Mouse (Mus musculus) liver, embryonic 11.5 days (tissue): ENCODE measurements around the gene Rnf39. TPM values are rescaled to one million over a fixed set of nuclear protein-coding genes. Genes with fewer than 3 reads are reported as not detected.
A peak's percentile ranks its signal among the peaks of the same experiment; 100 is the strongest.

Source experiments
- ATAC-seq: fragments of 200-750 bp; cut with Nextera tagmentation; replicated peaks from 2 replicates; pipeline ENCODE4 v1.8.0; 2017; ENCODE audit warnings: moderate number of reproducible peaks, mild to moderate bottlenecking, moderate TSS enrichment, moderate library complexity; ENCODE audit not compliant: low FRiP score
- DNase-seq: peaks from one replicate; pipeline ENCODE4 v3.0.0-alpha.2; 2017; ENCODE audit warnings: low spot score
- H3K27ac ChIP-seq: fragments of 300-500 bp; sonication (generic); 2 replicates; pipeline ENCODE4 v1.5.1; 2014; ENCODE audit warnings: mild to moderate bottlenecking, low read depth, low read length, control low read depth
- H3K27me3 ChIP-seq: fragments of 300-500 bp; sonication (generic); replicated peaks from 2 replicates; pipeline ENCODE4 v1.6.1; 2014; ENCODE audit warnings: low read length, mixed read lengths; ENCODE audit not compliant: control insufficient read depth, insufficient read depth
- H3K36me3 ChIP-seq: fragments of 300-500 bp; sonication (generic); 2 replicates; pipeline ENCODE4 v1.6.1; 2014; ENCODE audit warnings: mild to moderate bottlenecking, low read length, moderate library complexity, mixed read lengths; ENCODE audit not compliant: control insufficient read depth, insufficient read depth
- H3K4me1 ChIP-seq: fragments of 300-500 bp; sonication (generic); replicated peaks from 2 replicates; pipeline ENCODE4 v1.6.1; 2014; ENCODE audit warnings: low read length, mixed read lengths; ENCODE audit not compliant: control insufficient read depth, insufficient read depth
- H3K4me2 ChIP-seq: fragments of 300-500 bp; sonication (generic); 2 replicates; pipeline ENCODE4 v1.6.1; 2014; ENCODE audit warnings: mild to moderate bottlenecking, control low read depth, moderate library complexity
- H3K4me3 ChIP-seq: fragments of 300-500 bp; sonication (generic); 2 replicates; pipeline ENCODE4 v1.5.1; 2014; ENCODE audit warnings: low read depth, low read length, control low read depth
- H3K9ac ChIP-seq: fragments of 300-500 bp; sonication (generic); 2 replicates; pipeline ENCODE4 v1.6.1; 2014; ENCODE audit warnings: low read depth, low read length, control low read depth
- H3K9me3 ChIP-seq: fragments of 300-500 bp; sonication (generic); 2 replicates; pipeline ENCODE4 v1.6.1; 2016; ENCODE audit warnings: low read length, inconsistent platforms, mixed read lengths; ENCODE audit not compliant: control insufficient read depth
- WGBS: fragments of 180-500 bp; shearing (Covaris S2); extraction: QIAGEN DNeasy Blood & Tissue Kit; methylation state at CpG from one replicate; pipeline ENCODE4 v1.1.7; 2014; 5-methylcytosine and 5-hydroxymethylcytosine counted together
- polyA plus RNA-seq: library from polyadenylated mRNA; unstranded; fragments of >200 nt; fragmentation: Nextera tagmentation; extraction: Ambion mirVana; gene quantifications from 2 replicates; pipeline ENCODE4 v1.2.1, GENCODE M21; 2014

Rnf39 gene
- polyA plus RNA-seq, 1 experiment from 2014 or later, result 0.14 TPM

GRCm38 (mm10) chr17:36957999-36958743, 15.5 kb downstream of the Rnf39 start, which contains the start of the genes Znrd1 and Znrd1as:
Znrd1 (minus strand) TSS chr17:36958559.
Znrd1as (plus strand) TSS chr17:36958592.
- DNase-seq (peak; percentile 88), ATAC-seq (peak; percentile 97)
- Histone ChIP-seq H3K9me3 (no peaks in the 10 kb centered on the region), H3K27ac (peak within 1 kb of the TSS; percentile 57; the same call in 1 of the 2 replicates), H3K9ac (peak within 1 kb of the TSS; percentile 86), H3K4me1 (no peaks in the 10 kb centered on the region; the same call in 1 of the 2 replicates), H3K27me3 (no peaks in the 10 kb centered on the region), H3K4me3 (peak within 1 kb of the TSS; percentile 82), H3K36me3 (peaks cover 3% of the 10 kb centered on the region; the same call in 1 of the 2 replicates), H3K4me2 (peak within 1 kb of the TSS; percentile 91)
- WGBS, result under 1% methylated on average over 46 of the region's 46 CpGs

DNA sequence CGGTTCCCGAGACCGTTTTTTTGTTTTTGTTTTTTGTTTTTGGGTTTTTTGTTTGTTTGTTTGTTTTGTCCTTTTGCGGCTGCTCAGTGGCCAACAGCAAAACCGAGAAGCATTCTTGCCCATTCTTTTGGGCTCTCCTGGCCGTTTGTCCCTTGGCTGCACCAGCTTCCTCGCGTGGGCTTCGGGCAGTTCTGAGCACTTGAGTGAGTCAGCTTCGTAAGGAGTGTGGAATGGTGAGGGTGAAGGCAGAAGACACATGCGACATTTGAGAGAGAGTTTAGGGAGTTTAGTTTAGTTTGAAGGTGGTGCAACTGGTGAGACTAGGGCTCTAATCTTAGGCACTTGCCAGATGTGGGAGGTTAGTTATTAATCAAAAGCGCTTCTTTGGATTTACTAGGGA, 16.2 kb downstream of the Rnf39 start:
- Histone ChIP-seq H3K4me2 (peak overlapping the region; percentile 91), H3K27me3 (no peaks in the 10 kb centered on the region), H3K4me3 (peak overlapping the region; percentile 82), H3K9me3 (no peaks in the 10 kb centered on the region), H3K4me1 (no peaks in the 10 kb centered on the region; the same call in 1 of the 2 replicates), H3K36me3 (0 out of 2 replicates have a peak, but pooled peaks cover 3% of the 10 kb centered on the region), H3K27ac (peak overlapping the region; percentile 57; the same call in 1 of the 2 replicates), H3K9ac (peak overlapping the region; percentile 86)
- ATAC-seq (no peak), DNase-seq (no peak)
- WGBS, result 9% methylated on average over 12 of the region's 12 CpGs

DNA sequence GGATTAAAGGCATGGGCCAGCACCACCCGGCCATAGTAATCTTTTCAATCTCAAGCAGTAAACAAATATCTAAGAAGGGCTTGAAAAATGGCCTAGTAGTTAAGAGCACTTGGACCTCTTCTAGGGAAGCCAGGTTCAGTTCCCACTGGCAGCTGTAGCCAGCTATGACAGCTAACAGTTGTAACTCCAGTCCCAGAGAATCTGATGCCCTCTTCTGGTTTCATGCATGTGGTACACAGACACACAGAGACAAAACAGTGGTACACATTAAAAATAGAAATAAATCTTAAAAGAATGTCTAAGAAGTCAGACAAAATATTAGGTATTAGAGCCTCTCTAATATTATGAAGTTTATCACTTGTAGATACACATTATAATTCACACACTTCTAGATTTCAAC, 18.4 kb downstream of the Rnf39 start:
- no peak for DNase-seq
- Histone ChIP-seq H3K27ac (no peak overlapping the region), H3K4me1 (no peaks in the 10 kb centered on the region; the same call in 1 of the 2 replicates), H3K36me3 (0 out of 2 replicates have a peak, but pooled peaks cover 3% of the 10 kb centered on the region), H3K9ac (no peak overlapping the region), H3K9me3 (no peaks in the 10 kb centered on the region), H3K4me3 (no peak overlapping the region), H3K27me3 (no peaks in the 10 kb centered on the region), H3K4me2 (no peak overlapping the region)
- ATAC-seq, result no peak
- WGBS, result 78% methylated on average over 1 of the region's 1 CpGs

- no peaks in the 10 kb centered on the region for H3K4me1 ChIP-seq
- no peaks in the 10 kb centered on the region for H3K9me3 ChIP-seq
- ATAC-seq (no peak), DNase-seq (no peak)
- no peak overlapping the region for H3K9ac ChIP-seq
- H3K27me3 ChIP-seq, result no peaks in the 10 kb centered on the region; the same call in 1 of the 2 replicates
- H3K4me3 ChIP-seq, result no peak overlapping the region
- H3K4me2 ChIP-seq, result no peak overlapping the region
- WGBS, result 48% methylated on average over 1 of the region's 1 CpGs
- H3K36me3 ChIP-seq, result no peaks in the 10 kb centered on the region
- no peak overlapping the region for H3K27ac ChIP-seq
These were observed 24.2 kb downstream of the Rnf39 start for GRCm38 (mm10) chr17:36966875-36967274.

GRCm38 (mm10) chr17:36970316-36970890, 27.7 kb downstream of the Rnf39 start:
- Histone ChIP-seq H3K4me1 (no peaks in the 10 kb centered on the region), H3K27ac (no peak overlapping the region), H3K4me2 (no peak overlapping the region), H3K27me3 (no peaks in the 10 kb centered on the region; the same call in 1 of the 2 replicates), H3K36me3 (no peaks in the 10 kb centered on the region), H3K9me3 (no peaks in the 10 kb centered on the region), H3K9ac (no peak overlapping the region), H3K4me3 (no peak overlapping the region)
- ATAC-seq (no peak; the same call in 1 of the 2 replicates), DNase-seq (no peak)
- WGBS, result 79% methylated on average over 14 of the region's 14 CpGs

GRCm38 (mm10) chr17:36971172-36971850, 28.6 kb downstream of the Rnf39 start:
- Histone ChIP-seq H3K9ac (no peak overlapping the region), H3K27ac (no peak overlapping the region), H3K9me3 (no peaks in the 10 kb centered on the region), H3K4me2 (no peak overlapping the region), H3K27me3 (no peaks in the 10 kb centered on the region; the same call in 1 of the 2 replicates), H3K4me1 (no peaks in the 10 kb centered on the region), H3K4me3 (no peak overlapping the region), H3K36me3 (no peaks in the 10 kb centered on the region)
- ATAC-seq, result no peak
- DNase-seq, result no peak
- WGBS, result 77% methylated on average over 6 of the region's 6 CpGs

- no peak overlapping the region for H3K4me3 ChIP-seq
These were observed 30.1 kb downstream of the Rnf39 start for GRCm38 (mm10) chr17:36972791-36973190.

GRCm38 (mm10) chr17:36973271-36973787, 30.6 kb downstream of the Rnf39 start:
- no peaks in the 10 kb centered on the region; the same call in 1 of the 2 replicates for H3K27me3 ChIP-seq
- no peaks in the 10 kb centered on the region for H3K4me1 ChIP-seq
- WGBS, result 71% methylated on average over 8 of the region's 8 CpGs
- H3K9ac ChIP-seq, result no peak overlapping the region
- no peaks in the 10 kb centered on the region for H3K36me3 ChIP-seq
- ATAC-seq (no peak), DNase-seq (no peak)
- no peak overlapping the region for H3K4me2 ChIP-seq
- H3K4me3 ChIP-seq, result no peak overlapping the region
- H3K27ac ChIP-seq, result no peak overlapping the region
- H3K9me3 ChIP-seq, result no peaks in the 10 kb centered on the region

More at GRCm38 (mm10) chr17:36972791-36973190, 30.1 kb downstream of the Rnf39 start:
- DNase-seq (no peak), ATAC-seq (no peak)
- Histone ChIP-seq H3K36me3 (no peaks in the 10 kb centered on the region), H3K4me2 (no peak overlapping the region), H3K9ac (no peak overlapping the region), H3K9me3 (no peaks in the 10 kb centered on the region), H3K27ac (no peak overlapping the region), H3K4me1 (no peaks in the 10 kb centered on the region), H3K27me3 (no peaks in the 10 kb centered on the region; the same call in 1 of the 2 replicates)
- 58% methylated on average over 3 of the region's 3 CpGs for WGBS
